Mouse (Mus musculus): Measurements from ENCODE around the gene Retsat.

- TF ChIP-seq SMC3 (IDR thresholded peaks at IDR 0.05; ENCODE audit: low read depth, low read length) (no peak), POLR2A (IDR thresholded peaks at IDR 0.05; ENCODE audit: low read depth, low read length) (no peak)
Measured at GRCm38 (mm10) chr6:72600216-72600615, 1.9 kb downstream of the Retsat start.

All from CH12.LX (cell line).